Mouse (Mus musculus): ENCODE measurements around the gene Cyp4x1.

- TF ChIP-seq GATA1 (IDR thresholded peaks at IDR 0.05; ENCODE audit: borderline replicate concordance, low read length), result no peak
- no peak for TF ChIP-seq FLI1 (IDR thresholded peaks at IDR 0.05; ENCODE audit: low read length)
Measured at GRCm38 (mm10) chr4:115094056-115094455, 40.0 kb downstream of the Cyp4x1 start.
